Mouse (Mus musculus) adrenal gland, postnatal 10 days (tissue): Measurements from ENCODE around the gene Etv2. TPM values are rescaled to one million over a fixed set of nuclear protein-coding genes. Genes with fewer than 3 reads are reported as not detected.

Source experiments
- DNase-seq: peaks from one replicate; pipeline ENCODE4 v3.0.0; 2021; ENCODE audit warnings: mixed read lengths
- microRNA-seq: library from miRNA; unstranded; fragments of <30 nt; microRNA quantifications from one replicate; pipeline ENCODE4 v1.2.0, GENCODE M21; 2021
- total RNA-seq, 2 experiments: library from RNA; stranded (reverse); gene quantifications; 2 replicates each; pipeline ENCODE4 v1.2.3; 2021

Etv2 gene
- total RNA-seq, 2 experiments from 2014 or later, result not detected

GRCm38 (mm10) chr7:30588676-30589434 lies 46.8 kb downstream of the Etv2 start, which contains the start of gene Kmt2b:
Gene Kmt2b, minus strand, starts transcription at chr7:30588726.
- DNase-seq, result peak; percentile 97

- peak; percentile 64 for DNase-seq
Measured at GRCm38 (mm10) chr7:30587842-30588667, 47.6 kb downstream of the Etv2 start.

- no peak for DNase-seq
Measured at GRCm38 (mm10) chr7:30586455-30587020, 49.1 kb downstream of the Etv2 start.

- DNase-seq, result no peak
Measured at GRCm38 (mm10) chr7:30585170-30585569, 50.5 kb downstream of the Etv2 start.

GRCm38 (mm10) chr7:30584339-30584738 lies 51.3 kb downstream of the Etv2 start:
- DNase-seq, result peak; percentile 44

Small RNAs within 50 kb of the gene (microRNA-seq; reads per million reads assigned to microRNA genes)
- gene Mir3569, result 1.8 reads per million

Other genes starting within 250 kb of the Etv2 start
- 10 to 100 TPM; 25.8 to 29.1 TPM for gene Tyrobp, start 222.1 kb downstream of the Etv2 start, total RNA-seq
- gene Hcst, start 216.0 kb downstream of the Etv2 start, total RNA-seq, result 1 to 10 TPM; 3.7 to 4.9 TPM
- gene Nfkbid, start 214.1 kb downstream of the Etv2 start, total RNA-seq, result 1 to 10 TPM; 2.3 to 2.4 TPM
- 10 to 100 TPM; 26.1 to 34.3 TPM for gene Aplp1, start 190.3 kb downstream of the Etv2 start, total RNA-seq
- not detected for gene Kirrel2, start 178.2 kb downstream of the Etv2 start, total RNA-seq
- not detected for gene Nphs1, start 177.5 kb downstream of the Etv2 start, total RNA-seq
- gene Prodh2, start 142.2 kb downstream of the Etv2 start, total RNA-seq, result 10 to 100 TPM; 26.0 to 56.1 TPM
- gene Arhgap33, start 100.8 kb downstream of the Etv2 start, total RNA-seq, result 10 to 100 TPM in 1 of 2 experiments, 1 to 10 TPM in 1; 5.0 to 11.7 TPM
- gene Hspb6, start 83.7 kb downstream of the Etv2 start, total RNA-seq, result 10 to 100 TPM; 25.5 to 68.9 TPM
- 10 to 100 TPM in 1 of 2 experiments, 1 to 10 TPM in 1; 5.3 to 10.1 TPM for gene Proser3, start 83.6 kb downstream of the Etv2 start, total RNA-seq
- 10 to 100 TPM; 34.4 to 40.5 TPM for gene Lin37, start 76.0 kb downstream of the Etv2 start, total RNA-seq
- gene U2af1l4, start 72.6 kb downstream of the Etv2 start, total RNA-seq, result 10 to 100 TPM; 61.4 to 71.1 TPM
- 1 to 10 TPM; 2.4 to 7.1 TPM for gene Gm49396, start 72.5 kb downstream of the Etv2 start, total RNA-seq
- gene Psenen, start 72.2 kb downstream of the Etv2 start, total RNA-seq, result 100 to 1,000 TPM; 119 to 128 TPM
- gene Igflr1, start 70.4 kb downstream of the Etv2 start, total RNA-seq, result 1 to 10 TPM; 2.6 to 4.7 TPM
- 10 to 100 TPM; 34.9 to 48.7 TPM for gene Kmt2b, start 47.1 kb downstream of the Etv2 start, total RNA-seq
- gene Zbtb32, start 36.9 kb downstream of the Etv2 start, total RNA-seq, result under 1 TPM; 0.18 to 0.27 TPM
- gene Upk1a, start 23.0 kb downstream of the Etv2 start, total RNA-seq, result under 1 TPM; 0.33 to 0.48 TPM
- gene Cox6b1, start 9.7 kb downstream of the Etv2 start, total RNA-seq, result 1,000 to 10,000 TPM; 3,012 to 3,285 TPM
- gene Rbm42, start 14.5 kb upstream of the Etv2 start, total RNA-seq, result 10 to 100 TPM; 64.5 to 72.9 TPM
- 10 to 100 TPM; 10.5 to 12.4 TPM for gene Haus5, start 29.1 kb upstream of the Etv2 start, total RNA-seq
- not detected for gene Pmis2, start 35.8 kb upstream of the Etv2 start, total RNA-seq
- gene 2200002J24Rik, start 63.1 kb upstream of the Etv2 start, total RNA-seq, result 1 to 10 TPM in 1 of 2 experiments, not detected in 1; 2.6 TPM
- gene Atp4a, start 76.4 kb upstream of the Etv2 start, total RNA-seq, result 1 to 10 TPM; 2.3 to 3.1 TPM
- gene Tmem147, start 93.7 kb upstream of the Etv2 start, total RNA-seq, result 100 to 1,000 TPM; 246 to 247 TPM
- gene Gapdhs, start 107.8 kb upstream of the Etv2 start, total RNA-seq, result not detected
- 10 to 100 TPM; 25.4 to 34.6 TPM for gene Sbsn, start 115.6 kb upstream of the Etv2 start, total RNA-seq
- 1 to 10 TPM; 2.6 to 3.9 TPM for gene Dmkn, start 127.9 kb upstream of the Etv2 start, total RNA-seq
- gene Krtdap, start 152.0 kb upstream of the Etv2 start, total RNA-seq, result 1 to 10 TPM; 1.5 to 1.6 TPM
- 1 to 10 TPM in 1 of 2 experiments, under 1 TPM in 1; 0.94 to 1.7 TPM for gene Ffar2, start 187.9 kb upstream of the Etv2 start, total RNA-seq
- gene Ffar3, start 220.3 kb upstream of the Etv2 start, total RNA-seq, result under 1 TPM; 0.27 to 0.88 TPM
- gene Ffar1, start 225.7 kb upstream of the Etv2 start, total RNA-seq, result under 1 TPM; 0.09 to 0.12 TPM
- gene Cd22, start 244.5 kb upstream of the Etv2 start, total RNA-seq, result 1 to 10 TPM; 3.3 to 5.1 TPM